1 mouse cellular context compared by ENCODE assay signal in the genomic region with DNA sequence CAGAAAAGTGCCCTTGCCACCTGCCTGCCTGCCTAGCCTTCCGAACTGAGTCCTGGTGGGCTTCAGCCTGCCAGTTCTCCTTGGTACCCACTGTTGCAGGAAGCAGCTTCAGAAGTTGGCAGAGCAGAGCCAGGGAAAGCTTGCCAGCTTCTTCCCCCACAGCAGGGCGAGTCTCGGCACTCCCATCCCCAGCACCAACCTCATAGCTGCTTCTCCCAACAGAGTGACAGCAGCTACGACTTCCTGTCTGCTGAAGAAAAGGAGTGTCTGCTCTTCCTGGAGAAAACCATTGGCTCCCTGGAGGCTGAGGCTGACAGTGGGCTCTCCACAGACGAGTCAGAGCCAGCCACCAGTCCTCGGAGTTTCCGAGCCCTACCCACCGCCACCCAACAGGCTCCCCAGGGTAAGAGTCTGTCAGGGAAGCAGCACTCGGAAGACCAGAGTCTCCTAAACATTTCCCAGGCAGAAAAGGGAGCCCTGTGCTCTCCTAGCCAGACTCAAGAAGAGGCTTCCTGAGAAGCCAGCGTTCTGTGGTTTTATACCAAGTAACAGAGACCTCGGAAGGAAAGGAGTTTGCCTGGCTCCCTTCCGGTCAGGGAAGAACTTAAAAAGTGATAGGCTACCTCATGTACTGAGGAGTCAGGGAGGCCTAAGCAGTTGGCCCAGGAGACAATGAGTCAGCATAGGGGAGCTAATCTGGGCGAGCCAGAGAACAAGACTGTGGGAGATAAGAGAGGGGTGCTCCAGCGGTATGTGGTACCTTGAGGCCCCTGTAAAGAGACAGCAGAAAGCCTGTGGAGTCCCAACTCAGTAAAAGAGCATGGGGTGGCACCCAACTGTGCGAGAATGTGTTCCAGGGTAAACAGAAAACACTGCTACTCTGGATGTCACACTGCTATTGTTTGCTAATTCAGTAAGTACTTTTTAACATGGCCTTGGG.
TF ChIP-seq lines count a peak whose summit lies in the region.

No protein-coding gene starts in this region.

TF ChIP-seq in MEL, 35 proteins besides CTCF, POLR2A, EP300 and RAD21:
- TF ChIP-seq JUND (IDR thresholded peaks at IDR 0.05; ENCODE audit: low read depth, low read length) (peak; percentile 87; the same call in 1 of the 2 replicates), ZMIZ1 (IDR thresholded peaks at IDR 0.05; ENCODE audit: low read depth, low read length) (peak; percentile 49; the same call in 1 of the 2 replicates), MYC (IDR thresholded peaks at IDR 0.05; ENCODE audit: low read depth, low read length) (peak; percentile 70), SMC3 (IDR thresholded peaks at IDR 0.05; ENCODE audit: low read depth, low read length) (no peak), E2F4 (IDR thresholded peaks at IDR 0.05; ENCODE audit: borderline replicate concordance, low read depth, low read length) (no peak), ZKSCAN1 (IDR thresholded peaks at IDR 0.05; ENCODE audit: low read depth, low read length) (no peak), MXI1 (IDR thresholded peaks at IDR 0.05; ENCODE audit: low read depth, low read length) (peak; percentile 79), CHD2 (IDR thresholded peaks at IDR 0.05; ENCODE audit: low read length) (peak; percentile 37), MAFK (IDR thresholded peaks at IDR 0.05; ENCODE audit: borderline replicate concordance, low read depth, low read length) (peak; percentile 91), ELF1 (IDR thresholded peaks at IDR 0.05; ENCODE audit: low read depth, low read length) (peak; percentile 39), UBTF (IDR thresholded peaks at IDR 0.05; ENCODE audit: borderline replicate concordance, insufficient read depth, low read depth, low read length) (no peak), MEF2A (IDR thresholded peaks at IDR 0.05; ENCODE audit: extremely low read depth, insufficient replicate concordance, low read depth, low read length, poor library complexity, severe bottlenecking) (no peak), RCOR1 (IDR thresholded peaks at IDR 0.05; ENCODE audit: low read depth, low read length) (peak; percentile 87), HCFC1 (IDR thresholded peaks at IDR 0.05; ENCODE audit: low read depth, low read length) (peak; percentile 54; the same call in 1 of the 2 replicates), TCF12 (IDR thresholded peaks at IDR 0.05; ENCODE audit: low read depth, low read length) (peak; percentile 99), USF2 (IDR thresholded peaks at IDR 0.05; ENCODE audit: borderline replicate concordance in 1 of 2, insufficient read depth in 1 of 2, low read depth in 1 of 2, low read length in 2 of 2) (no peak), POLR2AphosphoS2 (IDR thresholded peaks at IDR 0.05; ENCODE audit: low read length) (peak; percentile 45; the same call in 1 of the 2 replicates), TBP (IDR thresholded peaks at IDR 0.05; ENCODE audit: low read depth, low read length) (peak; percentile 89), ZC3H11A (IDR thresholded peaks at IDR 0.05; ENCODE audit: low read depth, low read length) (no peak), ETS1 (IDR thresholded peaks at IDR 0.05; ENCODE audit: low read depth, low read length) (peak; percentile 96), BHLHE40 (IDR thresholded peaks at IDR 0.05; ENCODE audit: borderline replicate concordance, low read depth, low read length) (peak; percentile 63; the same call in 1 of the 2 replicates), SIN3A (IDR thresholded peaks at IDR 0.05; ENCODE audit: low read length) (peak; percentile 94), MAX (IDR thresholded peaks at IDR 0.05; ENCODE audit: low read length) (peak; percentile 65), TAL1 (IDR thresholded peaks at IDR 0.05; ENCODE audit: low read length) (peak; percentile 97), USF1 (IDR thresholded peaks at IDR 0.05; ENCODE audit: low read depth, low read length) (no peak), MYB (IDR thresholded peaks at IDR 0.05; ENCODE audit: low read depth, low read length) (peak; percentile 87), MAZ (IDR thresholded peaks at IDR 0.05; ENCODE audit: low read depth, low read length) (peak; percentile 85; the same call in 1 of the 2 replicates), GABPA (IDR thresholded peaks at IDR 0.05; ENCODE audit: low read depth, low read length) (peak; percentile 97), GATA1 (IDR thresholded peaks at IDR 0.05; ENCODE audit: low read depth, low read length) (peak; percentile 99), ZNF384 (IDR thresholded peaks at IDR 0.05; ENCODE audit: low read depth, low read length) (0 out of 2 replicates have a peak, but pooled peaks have one; percentile 23), NRF1 (IDR thresholded peaks at IDR 0.05; ENCODE audit: insufficient read depth, low read depth, low read length, poor library complexity, severe bottlenecking) (no peak), KAT2A (conservative IDR thresholded peaks at IDR 0.05; ENCODE audit: low read depth, low read length) (no peak), POLR2AphosphoS5 (IDR thresholded peaks at IDR 0.05; ENCODE audit: borderline replicate concordance, low read depth, low read length) (no peak), CHD1 (IDR thresholded peaks at IDR 0.05; ENCODE audit: low read depth, low read length) (no peak), NELFE (IDR thresholded peaks at IDR 0.05; ENCODE audit: low read depth, low read length) (peak; percentile 71)
TF ChIP-seq in MEL: peak in this region for 23.
